Mouse (Mus musculus): ENCODE measurements around the gene Rpl39.

GRCm38 (mm10) chrX:37076651-37077050 lies 8.6 kb downstream of the Rpl39 start:
- TF ChIP-seq CTCF (IDR thresholded peaks at IDR 0.05; ENCODE audit: extremely low read depth, insufficient read depth, insufficient read length, insufficient replicate concordance) = no peak
- TF ChIP-seq POLR2A (IDR thresholded peaks at IDR 0.05; ENCODE audit: low read depth, low read length) = no peak
